Comparison of ENCODE assay signal across 8 mouse cellular contexts in genomic region chr1:171222238-171223155, GRCm38 (mm10). TPM values are rescaled to one million over a fixed set of nuclear protein-coding genes. Genes with fewer than 3 reads are reported as not detected.
DNase-seq lines count a peak whose midpoint lies in the region; ATAC-seq and TF ChIP-seq lines count a peak whose summit lies in the region.

Gene Tomm40l, minus strand, starts transcription at chr1:171222514.

- ATAC-seq in kidney, embryonic 14.5 days (ENCODE audit: low FRiP score, low TSS enrichment) = peak; percentile 98
- ATAC-seq in limb, embryonic 15.5 days (ENCODE audit: insufficient number of reproducible peaks, low FRiP score, low TSS enrichment, low read depth) = peak; percentile 97

- peak within 1 kb of the TSS; percentile 78 for H3K4me3 ChIP-seq in bone marrow macrophage, adult 2 months (ENCODE audit: insufficient read depth, low read length)
- peak within 1 kb of the TSS; percentile 90 for H3K4me3 ChIP-seq in embryonic fibroblast, embryonic 13.5 days (ENCODE audit: insufficient read depth, low read length)
- peak within 1 kb of the TSS; percentile 49 for H3K4me3 ChIP-seq in kidney, embryonic 14.5 days (ENCODE audit: low read length)
- peak within 1 kb of the TSS; percentile 64 for H3K4me3 ChIP-seq in limb, embryonic 15.5 days

- H3K27me3 ChIP-seq in kidney, embryonic 14.5 days (ENCODE audit: control insufficient read depth, insufficient read depth, low read length) = no peaks in the 10 kb centered on the region
- H3K27me3 ChIP-seq in limb, embryonic 15.5 days = no peaks in the 10 kb centered on the region

- peaks cover 41% of the 10 kb centered on the region for H3K4me1 ChIP-seq in bone marrow macrophage, adult 2 months (ENCODE audit: control insufficient read depth, insufficient read depth, low read length)
- peaks cover 2% of the 10 kb centered on the region; the same call in 1 of the 2 replicates for H3K4me1 ChIP-seq in embryonic fibroblast, embryonic 13.5 days (ENCODE audit: control insufficient read depth, insufficient read depth, low read length)
- 0 out of 2 replicates have a peak, but pooled peaks cover 5% of the 10 kb centered on the region for H3K4me1 ChIP-seq in kidney, embryonic 14.5 days (ENCODE audit: control insufficient read depth, insufficient read depth, low read length)
- H3K4me1 ChIP-seq in limb, embryonic 15.5 days = peaks cover 15% of the 10 kb centered on the region

- peak within 1 kb of the TSS; percentile 87 for H3K4me2 ChIP-seq in kidney, embryonic 14.5 days (replicated peaks; ENCODE audit: low read depth, low read length)
- H3K4me2 ChIP-seq in limb, embryonic 15.5 days = peak within 1 kb of the TSS; percentile 87

- peaks cover 18% of the 10 kb centered on the region; the same call in 1 of the 2 replicates for H3K36me3 ChIP-seq in kidney, embryonic 14.5 days (ENCODE audit: control insufficient read depth, insufficient read depth, low read length)
- peaks cover 20% of the 10 kb centered on the region for H3K36me3 ChIP-seq in limb, embryonic 15.5 days

- peak within 1 kb of the TSS; percentile 69; the same call in 1 of the 2 replicates for H3K9ac ChIP-seq in kidney, embryonic 14.5 days (ENCODE audit: low read depth, low read length)
- H3K9ac ChIP-seq in limb, embryonic 15.5 days = peak within 1 kb of the TSS; percentile 35

- 2% methylated on average over 28 of the region's 28 CpGs for WGBS in kidney, embryonic 14.5 days
- WGBS in limb, embryonic 15.5 days = 1% methylated on average over 28 of the region's 28 CpGs

- H3K27ac ChIP-seq in bone marrow macrophage, adult 2 months (ENCODE audit: insufficient read depth, low read depth, low read length) = peak within 1 kb of the TSS; percentile 42
- peak within 1 kb of the TSS; percentile 23; the same call in 1 of the 2 replicates for H3K27ac ChIP-seq in embryonic fibroblast, embryonic 13.5 days (ENCODE audit: insufficient read depth, low read length)
- peak within 1 kb of the TSS; percentile 88 for H3K27ac ChIP-seq in kidney, embryonic 14.5 days (ENCODE audit: low read depth, low read length)
- peak within 1 kb of the TSS; percentile 93 for H3K27ac ChIP-seq in limb, embryonic 15.5 days

- DNase-seq in A20 (ENCODE audit: low read depth, low spot score) = peak; percentile 98
- peak; percentile 99 to 100 for DNase-seq in heart, adult 9 months (ENCODE audit: low spot score in 2 of 2)
- DNase-seq in monocyte, adult 2 months (ENCODE audit: low read depth in 1 of 2, low spot score in 2 of 2) = peak; percentile 88 to 95
- peak; percentile 97 to 98 for DNase-seq in spleen, postnatal 36 days (ENCODE audit: low spot score in 2 of 2)

- TF ChIP-seq CTCF in bone marrow macrophage, adult 2 months (IDR thresholded peaks at IDR 0.05; ENCODE audit: low read depth, low read length) = no peak
- TF ChIP-seq CTCF in embryonic fibroblast, embryonic 13.5 days (IDR thresholded peaks at IDR 0.05; ENCODE audit: borderline replicate concordance, insufficient read depth, low read length) = no peak

- H3K9me3 ChIP-seq in kidney, embryonic 14.5 days (ENCODE audit: control insufficient read depth, low read length) = no peaks in the 10 kb centered on the region
- H3K9me3 ChIP-seq in limb, embryonic 15.5 days = no peaks in the 10 kb centered on the region

- TF ChIP-seq POLR2A in bone marrow macrophage, adult 2 months (IDR thresholded peaks at IDR 0.05; ENCODE audit: borderline replicate concordance, low read depth, low read length) = no peak; the same call in 1 of the 2 replicates
- peak; percentile 82 for TF ChIP-seq POLR2A in embryonic fibroblast, embryonic 13.5 days (IDR thresholded peaks at IDR 0.05; ENCODE audit: low read depth, low read length)

RNA-seq across cellular contexts. Expression of gene Tomm40l, which starts in this region (rescaled TPM):
- 25.8 and 27.3 TPM in 2 replicates for polyA plus RNA-seq in bone marrow macrophage, adult 2 months (2012; ENCODE audit: insufficient read depth, insufficient read length, missing spikeins)
- polyA plus RNA-seq in embryonic fibroblast, embryonic 13.5 days (2011; ENCODE audit: insufficient read length, low read depth, missing spikeins) = 26.9 and 29.9 TPM in 2 replicates
- polyA plus RNA-seq in kidney, embryonic 14.5 days (2014; fragmentation: Nextera tagmentation; extraction: Ambion mirVana) = 31.3 and 36.4 TPM in 2 replicates
- 29.8 and 32.7 TPM in 2 replicates for polyA plus RNA-seq in limb, embryonic 15.5 days (2015; fragmentation: Nextera tagmentation; extraction: Ambion mirVana)

Comparison
In these comparisons a context has a peak if more than half of its experiments do, and no peak if none do; other contexts are left out.
1. Peak in every context shown above with its lines: DNase-seq, ATAC-seq, H3K4me3 ChIP-seq and H3K27ac ChIP-seq.
2. H3K27ac ChIP-seq: peak in every context shown above with its lines; median percentile 93 in limb, embryonic 15.5 days; 88 in kidney, embryonic 14.5 days; 42 in bone marrow macrophage, adult 2 months; 23 in embryonic fibroblast, embryonic 13.5 days.